Mouse (Mus musculus): ENCODE measurements at regions not wholly inside any gene's neighbourhood (a gene's known extent, or its start where the extent isn't known, plus 50 kb on each side); places are given as distances from the start of the nearest gene placed in this dataset.

DNA sequence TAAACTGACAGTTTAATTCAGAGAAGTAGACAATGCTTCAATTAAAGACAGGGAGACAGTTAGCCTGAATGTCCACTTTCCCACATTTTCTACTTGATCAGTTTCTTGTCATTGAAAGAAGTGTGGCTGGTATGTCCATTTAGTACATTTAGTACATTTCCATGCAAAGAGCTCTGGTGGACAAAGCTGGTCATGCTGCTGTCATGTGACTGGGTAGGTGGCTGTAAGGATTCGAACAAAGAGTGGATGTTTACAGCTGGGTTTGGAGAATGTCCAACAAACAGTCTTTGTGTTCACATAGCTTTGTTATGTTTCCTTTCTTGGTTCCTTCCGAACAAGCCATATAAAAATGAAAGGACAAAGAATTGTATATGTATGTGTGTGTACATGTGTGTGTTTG, 241.3 kb downstream of the Ahr start:
- Histone ChIP-seq H3K27me3 (ENCODE audit: control insufficient read depth, insufficient read depth, low read length, poor library complexity, severe bottlenecking) (no peaks in the 10 kb centered on the region), H3K36me3 (ENCODE audit: control insufficient read depth, insufficient read depth, low read length, poor library complexity, severe bottlenecking) (no peaks in the 10 kb centered on the region)
- DNase-seq (ENCODE audit: low read depth, low spot score) = no peak

GRCm38 (mm10) chr12:35291941-35292341, 242.9 kb downstream of the Ahr start:
- DNase-seq (ENCODE audit: low read depth, low spot score) = no peak
- no peaks in the 10 kb centered on the region for H3K36me3 ChIP-seq (ENCODE audit: control insufficient read depth, insufficient read depth, low read length, poor library complexity, severe bottlenecking)

GRCm38 (mm10) chr12:35287974-35288373, 241.0 kb downstream of the Snx13 start:
- Histone ChIP-seq H3K27me3 (ENCODE audit: control insufficient read depth, insufficient read depth, low read length, poor library complexity, severe bottlenecking) (no peaks in the 10 kb centered on the region), H3K36me3 (ENCODE audit: control insufficient read depth, insufficient read depth, low read length, poor library complexity, severe bottlenecking) (no peaks in the 10 kb centered on the region)
- no peak for DNase-seq (ENCODE audit: low read depth, low spot score)

More at GRCm38 (mm10) chr12:35291941-35292341, 242.9 kb downstream of the Ahr start:
- no peaks in the 10 kb centered on the region for H3K27me3 ChIP-seq (ENCODE audit: control insufficient read depth, insufficient read depth, low read length, poor library complexity, severe bottlenecking)

DNA sequence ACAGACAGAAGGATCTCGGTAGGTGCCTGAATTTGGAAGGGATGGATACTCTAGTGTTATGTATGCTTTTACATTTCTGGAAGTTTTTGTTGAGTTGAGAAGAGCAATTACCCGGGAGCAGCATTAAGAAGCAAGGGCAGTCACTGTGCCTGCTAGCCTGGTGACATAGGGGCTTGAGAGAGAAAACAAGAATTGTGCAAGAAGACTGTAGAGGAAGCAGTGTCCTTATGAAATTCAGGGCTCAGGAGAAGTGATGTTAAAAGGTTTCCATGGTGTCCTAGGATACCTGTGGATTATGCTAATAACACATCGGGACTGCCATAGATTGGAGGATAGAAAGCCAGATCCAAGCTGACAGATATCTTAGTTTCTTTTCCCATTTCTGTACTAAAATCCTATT, 240.6 kb downstream of the Snx13 start:
- H3K36me3 ChIP-seq (ENCODE audit: control insufficient read depth, insufficient read depth, low read length, poor library complexity, severe bottlenecking) = no peaks in the 10 kb centered on the region
- DNase-seq (ENCODE audit: low read depth, low spot score) = no peak
- H3K27me3 ChIP-seq (ENCODE audit: control insufficient read depth, insufficient read depth, low read length, poor library complexity, severe bottlenecking) = no peaks in the 10 kb centered on the region

- no peaks in the 10 kb centered on the region for H3K36me3 ChIP-seq (ENCODE audit: control insufficient read depth, insufficient read depth, low read length, poor library complexity, severe bottlenecking)
- DNase-seq (ENCODE audit: low read depth, low spot score) = no peak
- no peaks in the 10 kb centered on the region for H3K27me3 ChIP-seq (ENCODE audit: control insufficient read depth, insufficient read depth, low read length, poor library complexity, severe bottlenecking)
These were observed 240.1 kb downstream of the Snx13 start for GRCm38 (mm10) chr12:35286974-35287553.

DNA sequence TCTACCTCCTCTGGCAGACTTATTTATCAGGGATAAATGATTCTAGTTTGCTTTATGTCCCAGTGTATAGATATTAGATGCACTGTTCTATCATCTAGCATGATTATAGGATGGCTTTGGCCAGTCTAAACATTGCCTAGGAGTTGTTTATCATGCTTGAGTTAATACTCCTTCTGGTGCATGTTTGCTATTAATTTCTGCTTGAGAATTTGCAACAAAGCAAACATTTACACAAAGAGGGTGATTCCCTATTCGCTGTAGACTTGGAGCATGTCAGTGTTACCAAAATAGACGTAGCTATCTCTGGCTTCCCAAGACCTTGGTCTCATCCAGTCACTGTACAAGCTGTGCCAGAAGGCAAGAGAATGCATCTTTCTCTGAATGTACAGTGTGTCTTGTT, 237.4 kb downstream of the Snx13 start:
- no peak for DNase-seq (ENCODE audit: low read depth, low spot score)
- H3K27me3 ChIP-seq (ENCODE audit: control insufficient read depth, insufficient read depth, low read length, poor library complexity, severe bottlenecking) = no peaks in the 10 kb centered on the region

GRCm38 (mm10) chr12:35283925-35284324, 236.9 kb downstream of the Snx13 start:
- Histone ChIP-seq H3K36me3 (ENCODE audit: control insufficient read depth, insufficient read depth, low read length, poor library complexity, severe bottlenecking) (no peaks in the 10 kb centered on the region), H3K27me3 (ENCODE audit: control insufficient read depth, insufficient read depth, low read length, poor library complexity, severe bottlenecking) (no peaks in the 10 kb centered on the region)
- DNase-seq (ENCODE audit: low read depth, low spot score) = no peak

More for the DNA sequence above, 237.4 kb downstream of the Snx13 start:
- no peaks in the 10 kb centered on the region for H3K36me3 ChIP-seq (ENCODE audit: control insufficient read depth, insufficient read depth, low read length, poor library complexity, severe bottlenecking)

DNA sequence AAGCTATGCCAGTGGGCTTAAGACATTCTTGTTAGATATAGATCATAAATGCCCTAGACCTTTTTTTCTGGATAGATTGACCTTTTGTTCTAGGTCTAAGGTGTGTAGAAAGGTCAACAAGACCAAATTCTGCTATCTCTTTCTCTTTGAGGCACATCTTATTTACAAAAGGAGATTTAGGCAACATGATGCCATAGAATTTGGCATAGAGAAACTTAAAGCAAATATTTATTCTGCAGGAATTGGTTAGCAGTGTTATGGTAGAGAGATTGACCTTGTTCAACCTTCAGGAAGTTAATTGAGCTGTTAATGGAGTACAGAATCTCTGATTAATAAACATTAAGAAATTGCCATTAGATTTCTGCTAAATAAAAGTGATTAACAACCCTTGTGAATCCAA, 236.4 kb downstream of the Snx13 start:
- no peaks in the 10 kb centered on the region for H3K27me3 ChIP-seq (ENCODE audit: control insufficient read depth, insufficient read depth, low read length, poor library complexity, severe bottlenecking)
- no peak for DNase-seq (ENCODE audit: low read depth, low spot score)
- H3K36me3 ChIP-seq (ENCODE audit: control insufficient read depth, insufficient read depth, low read length, poor library complexity, severe bottlenecking) = no peaks in the 10 kb centered on the region

DNA sequence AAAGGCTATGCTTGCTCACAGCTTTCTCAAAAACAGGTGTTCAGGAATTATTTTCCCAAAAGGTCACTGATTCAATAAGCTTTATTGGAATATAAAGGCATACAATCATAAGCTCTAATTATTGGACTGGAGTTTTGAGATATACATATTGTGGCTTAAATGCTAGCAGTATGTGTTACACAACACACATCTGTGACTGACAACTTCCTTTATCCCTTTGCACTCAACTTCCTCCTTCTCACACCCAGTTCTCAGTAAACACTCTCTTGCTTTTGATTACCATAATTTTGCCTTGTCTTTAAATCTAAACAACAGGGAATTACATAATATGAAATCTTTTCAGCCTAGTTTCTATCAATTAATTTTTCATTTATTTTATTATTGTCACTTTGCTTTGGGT, 222.5 kb downstream of the Snx13 start:
- H3K36me3 ChIP-seq (ENCODE audit: control insufficient read depth, insufficient read depth, low read length, poor library complexity, severe bottlenecking) = no peaks in the 10 kb centered on the region
- DNase-seq (ENCODE audit: low read depth, low spot score) = no peak
- no peaks in the 10 kb centered on the region for H3K27me3 ChIP-seq (ENCODE audit: control insufficient read depth, insufficient read depth, low read length, poor library complexity, severe bottlenecking)

DNA sequence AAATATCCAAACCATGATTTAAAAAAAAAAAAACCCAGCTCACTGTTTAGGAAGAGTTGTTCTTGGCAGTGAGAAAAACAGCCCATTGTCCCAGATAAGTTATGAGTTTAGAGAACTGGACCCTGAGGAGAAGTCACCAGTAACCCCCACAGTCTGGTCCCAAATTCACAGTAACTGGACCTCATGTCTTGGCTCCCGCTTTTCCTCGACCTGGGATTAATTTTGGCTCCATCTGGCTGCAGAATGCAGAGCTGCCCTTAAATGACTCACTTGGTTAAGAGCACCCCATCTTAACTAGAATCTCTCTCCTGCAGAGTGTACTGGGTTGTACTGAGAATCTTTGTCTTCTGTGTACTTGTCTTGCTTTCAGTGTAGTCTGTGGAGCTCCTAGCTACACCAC, 221.0 kb downstream of the Snx13 start:
- no peaks in the 10 kb centered on the region for H3K36me3 ChIP-seq (ENCODE audit: control insufficient read depth, insufficient read depth, low read length, poor library complexity, severe bottlenecking)
- H3K27me3 ChIP-seq (ENCODE audit: control insufficient read depth, insufficient read depth, low read length, poor library complexity, severe bottlenecking) = no peaks in the 10 kb centered on the region
- no peak for DNase-seq (ENCODE audit: low read depth, low spot score)

- no peak for DNase-seq (ENCODE audit: low read depth, low spot score)
- Histone ChIP-seq H3K36me3 (ENCODE audit: control insufficient read depth, insufficient read depth, low read length, poor library complexity, severe bottlenecking) (no peaks in the 10 kb centered on the region), H3K27me3 (ENCODE audit: control insufficient read depth, insufficient read depth, low read length, poor library complexity, severe bottlenecking) (no peaks in the 10 kb centered on the region)
These were observed 220.2 kb downstream of the Snx13 start for GRCm38 (mm10) chr12:35267023-35267654.

GRCm38 (mm10) chr12:35259781-35260180, 212.8 kb downstream of the Snx13 start:
- no peaks in the 10 kb centered on the region for H3K27me3 ChIP-seq (ENCODE audit: control insufficient read depth, insufficient read depth, low read length, poor library complexity, severe bottlenecking)
- no peaks in the 10 kb centered on the region for H3K36me3 ChIP-seq (ENCODE audit: control insufficient read depth, insufficient read depth, low read length, poor library complexity, severe bottlenecking)
- DNase-seq (ENCODE audit: low read depth, low spot score) = no peak

DNA sequence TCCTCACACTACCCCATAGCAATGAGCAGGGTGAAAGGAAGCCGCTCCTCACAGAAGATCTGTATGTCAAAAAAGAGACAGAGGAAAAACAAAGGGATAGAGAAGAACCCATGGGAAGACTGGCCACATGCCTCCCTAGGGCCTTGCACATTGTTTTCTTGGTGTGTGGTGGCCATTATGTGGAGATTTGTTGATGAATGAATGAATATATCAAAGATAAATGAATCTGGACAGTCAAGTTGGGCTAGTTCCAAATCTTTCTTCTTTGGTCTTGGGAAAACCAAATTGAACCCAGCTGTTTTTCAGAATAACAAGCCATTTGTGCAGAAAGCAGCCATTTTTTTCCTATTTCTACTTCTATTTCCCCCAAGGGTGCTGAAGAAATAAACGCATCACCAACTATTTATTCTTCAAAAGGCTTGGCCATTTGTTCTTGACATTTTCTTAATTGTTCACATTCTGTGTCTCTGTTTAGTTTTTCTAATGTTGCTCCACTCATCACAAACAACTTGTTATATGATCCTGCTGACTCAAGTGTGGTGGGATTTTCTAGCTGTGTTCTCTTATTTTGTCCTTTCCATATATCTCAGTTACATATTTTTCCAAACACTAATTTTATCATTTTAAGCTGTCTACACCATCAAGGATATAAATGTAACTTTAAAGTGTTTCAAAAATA, 208.9 kb downstream of the Snx13 start:
- Histone ChIP-seq H3K27me3 (ENCODE audit: control insufficient read depth, insufficient read depth, low read length, poor library complexity, severe bottlenecking) (no peaks in the 10 kb centered on the region), H3K36me3 (ENCODE audit: control insufficient read depth, insufficient read depth, low read length, poor library complexity, severe bottlenecking) (no peaks in the 10 kb centered on the region)
- no peak for DNase-seq (ENCODE audit: low read depth, low spot score)

DNA sequence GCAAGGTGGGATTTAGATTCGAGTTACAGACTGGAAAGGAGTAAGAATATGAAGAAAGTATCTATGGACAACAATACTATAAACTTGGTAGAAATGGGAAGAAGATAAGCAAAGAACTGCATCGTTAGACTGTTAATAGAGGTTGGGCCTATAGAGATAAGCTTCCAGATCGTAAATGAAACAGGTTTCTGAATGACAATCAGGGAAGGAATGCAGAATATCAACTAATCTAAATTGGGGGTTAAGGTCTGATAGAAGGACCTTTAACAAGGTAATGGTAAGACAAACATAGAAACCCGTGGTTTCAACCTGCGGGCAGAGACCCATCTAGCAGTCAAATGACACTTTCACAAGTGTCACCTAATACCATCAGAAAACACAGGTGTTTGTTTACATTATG, 201.5 kb downstream of the Snx13 start:
- no peak for DNase-seq (ENCODE audit: low read depth, low spot score)
- H3K36me3 ChIP-seq (ENCODE audit: control insufficient read depth, insufficient read depth, low read length, poor library complexity, severe bottlenecking) = no peaks in the 10 kb centered on the region
- no peaks in the 10 kb centered on the region for H3K27me3 ChIP-seq (ENCODE audit: control insufficient read depth, insufficient read depth, low read length, poor library complexity, severe bottlenecking)

GRCm38 (mm10) chr12:35246226-35247014, 199.4 kb downstream of the Snx13 start:
- Histone ChIP-seq H3K27me3 (ENCODE audit: control insufficient read depth, insufficient read depth, low read length, poor library complexity, severe bottlenecking) (no peaks in the 10 kb centered on the region), H3K36me3 (ENCODE audit: control insufficient read depth, insufficient read depth, low read length, poor library complexity, severe bottlenecking) (no peaks in the 10 kb centered on the region)
- DNase-seq (ENCODE audit: low read depth, low spot score) = no peak

All from splenic B cell, adult 2 months (primary cell).